Mouse (Mus musculus): ENCODE data around the gene Gdpd5.

DNA sequence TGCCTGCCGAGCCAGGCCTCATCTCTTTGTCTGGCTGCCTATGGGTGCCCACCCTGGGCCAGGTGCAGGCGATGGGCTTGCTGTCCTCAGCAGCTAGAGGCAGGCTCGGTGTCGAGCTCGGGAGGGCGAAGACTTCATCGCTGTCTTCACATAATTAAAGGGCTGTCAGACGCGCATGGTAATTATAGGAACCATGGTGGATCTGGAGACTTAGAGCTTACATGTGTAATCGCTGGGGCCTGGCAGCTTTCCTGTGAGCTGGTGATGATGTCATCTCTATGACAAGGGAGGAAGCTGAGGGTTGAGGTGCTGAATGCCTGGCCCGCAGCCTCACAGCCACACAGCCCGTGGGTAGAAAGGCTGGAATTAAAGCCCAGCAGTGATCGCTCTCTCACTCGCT, 51.0 kb downstream of the Gdpd5 start:
- TF ChIP-seq MEF2A (IDR thresholded peaks at IDR 0.05; ENCODE audit: extremely low read depth, insufficient replicate concordance, low read depth, low read length, poor library complexity, severe bottlenecking) (no peak), UBTF (IDR thresholded peaks at IDR 0.05; ENCODE audit: borderline replicate concordance, insufficient read depth, low read depth, low read length) (no peak), HCFC1 (IDR thresholded peaks at IDR 0.05; ENCODE audit: low read depth, low read length) (no peak), CTCF (IDR thresholded peaks at IDR 0.05 in 2 of 3, conservative IDR thresholded peaks at IDR 0.05 in 1 of 3; ENCODE audit: control insufficient read depth in 1 of 3, insufficient read depth in 1 of 3, low read depth in 2 of 3, low read length in 3 of 3, poor library complexity in 1 of 3, severe bottlenecking in 1 of 3) (no peak), ZNF384 (IDR thresholded peaks at IDR 0.05; ENCODE audit: low read depth, low read length) (no peak), MYB (IDR thresholded peaks at IDR 0.05; ENCODE audit: low read depth, low read length) (no peak), POLR2A (IDR thresholded peaks at IDR 0.05; ENCODE audit: control insufficient read depth in 1 of 2, insufficient read depth in 1 of 2, low read depth in 1 of 2, low read length in 2 of 2, poor library complexity in 1 of 2) (no peak), POLR2AphosphoS5 (IDR thresholded peaks at IDR 0.05; ENCODE audit: borderline replicate concordance, low read depth, low read length) (no peak)
